Mouse (Mus musculus) cerebellum, adult 18-20 months (tissue): Measurements from ENCODE around the gene Mobp.
"Not testable (repeated sequence)": the region's sequence is repeated elsewhere in the genome, so short reads cannot be mapped to it uniquely, and the experiment has no call there.

Experiments used
- DNase-seq, 2 experiments: peaks; one replicate each; pipeline ENCODE4 v3.0.0; 2021

The Mobp gene

GRCm38 (mm10) chr9:120149222-120149828 is at the start of gene Mobp:
Mobp (plus strand) TSS chr9:120149707.
- DNase-seq, result no peak

- DNase-seq, result no peak
Observed at GRCm38 (mm10) chr9:120101165-120101564, 48.3 kb upstream of the Mobp start.

GRCm38 (mm10) chr9:120108953-120109352 is 40.6 kb upstream of the Mobp start:
- DNase-seq, result not testable (repeated sequence)

- peak; percentile 96 to 97 for DNase-seq
Observed at GRCm38 (mm10) chr9:120110211-120111018, 39.1 kb upstream of the Mobp start, which contains the start of gene Slc25a38. Slc25a38 (plus strand) TSS chr9:120110374.

GRCm38 (mm10) chr9:120111156-120111945 is 38.2 kb upstream of the Mobp start:
- DNase-seq, result no peak

GRCm38 (mm10) chr9:120112472-120112871 is 37.0 kb upstream of the Mobp start:
- no peak for DNase-seq

- DNase-seq, result no peak
Observed at GRCm38 (mm10) chr9:120113456-120113855, 36.1 kb upstream of the Mobp start.

- no peak for DNase-seq
Observed at GRCm38 (mm10) chr9:120114051-120114788, 35.3 kb upstream of the Mobp start.

- no peak for DNase-seq
Observed at GRCm38 (mm10) chr9:120114789-120115151, 34.7 kb upstream of the Mobp start.

- no peak for DNase-seq
Observed at GRCm38 (mm10) chr9:120115580-120115979, 33.9 kb upstream of the Mobp start.

GRCm38 (mm10) chr9:120116184-120116624 is 33.3 kb upstream of the Mobp start:
- no peak for DNase-seq

- no peak for DNase-seq
Observed at GRCm38 (mm10) chr9:120118212-120118611, 31.3 kb upstream of the Mobp start.

GRCm38 (mm10) chr9:120120503-120120902 is 29.0 kb upstream of the Mobp start:
- no peak for DNase-seq

GRCm38 (mm10) chr9:120126868-120127267 is 22.6 kb upstream of the Mobp start:
- DNase-seq, result peak in 1 of 2 experiments; percentile 24

- DNase-seq, result peak; percentile 97
Observed at GRCm38 (mm10) chr9:120127538-120128251, 21.8 kb upstream of the Mobp start, which contains the start of gene Rpsa. Rpsa (plus strand) TSS chr9:120127689.

GRCm38 (mm10) chr9:120129276-120129675 is 20.2 kb upstream of the Mobp start:
- DNase-seq, result no peak

- no peak for DNase-seq
Observed at GRCm38 (mm10) chr9:120131784-120132288, 17.7 kb upstream of the Mobp start.

- DNase-seq, result no peak
Observed at GRCm38 (mm10) chr9:120132980-120133754, 16.3 kb upstream of the Mobp start.

GRCm38 (mm10) chr9:120133755-120134475 is 15.6 kb upstream of the Mobp start:
- DNase-seq, result no peak

GRCm38 (mm10) chr9:120134529-120135160 is 14.9 kb upstream of the Mobp start:
- DNase-seq, result no peak
